Mouse (Mus musculus): ENCODE results near the gene Tent4a.

GRCm38 (mm10) chr13:69492876-69493463 is 41.4 kb downstream of the Tent4a start:
- peak; percentile 57 for TF ChIP-seq CTCF (IDR thresholded peaks at IDR 0.05; ENCODE audit: borderline replicate concordance, extremely low read depth, insufficient read depth, insufficient read length)
- no peak for TF ChIP-seq POLR2A (IDR thresholded peaks at IDR 0.05; ENCODE audit: borderline replicate concordance, extremely low read depth, insufficient read depth, insufficient read length, poor library complexity, severe bottlenecking)

Measured in brain, embryonic 14.5 days (tissue).